Mouse (Mus musculus): ENCODE data around the gene Gm15085. TPM values are rescaled to one million over a fixed set of nuclear protein-coding genes. Genes with fewer than 3 reads are reported as not detected.
"Not testable (repeated sequence)": the region's sequence is repeated elsewhere in the genome, so short reads cannot be mapped to it uniquely, and the experiment has no call there.

Gm15085 gene
- not detected in 2 replicates for polyA plus RNA-seq (2012; rRNA removed)

GRCm38 (mm10) chrX:149447317-149447716 lies at the start of gene Gm15085:
Gm15085 (plus strand) TSS chrX:149447617.
- not testable (repeated sequence) for H3K27ac ChIP-seq (ENCODE audit: control insufficient read depth, insufficient read depth, low read depth, low read length); H3K27me3 ChIP-seq (ENCODE audit: control insufficient read depth, insufficient read depth, low read length); H3K36me3 ChIP-seq (ENCODE audit: control insufficient read depth, insufficient read depth, low read length); H3K4me3 ChIP-seq (ENCODE audit: control insufficient read depth, low read depth, low read length); H3K4me1 ChIP-seq (ENCODE audit: control insufficient read depth, insufficient read depth, low read length)

Other genes with a start within 250 kb of the Gm15085 start
- gene Gm15093, start 175.2 kb upstream of the Gm15085 start, polyA plus RNA-seq (2012; rRNA removed) = 2.4 and 5.5 TPM in 2 replicates
- gene Gm10439, start 147.0 kb downstream of the Gm15085 start, polyA plus RNA-seq (2012; rRNA removed) = 0.79 and 0.88 TPM in 2 replicates

Measured in testis, adult 2 months (tissue).